Comparison of ENCODE assay signal across 9 mouse cellular contexts in the genomic region with DNA sequence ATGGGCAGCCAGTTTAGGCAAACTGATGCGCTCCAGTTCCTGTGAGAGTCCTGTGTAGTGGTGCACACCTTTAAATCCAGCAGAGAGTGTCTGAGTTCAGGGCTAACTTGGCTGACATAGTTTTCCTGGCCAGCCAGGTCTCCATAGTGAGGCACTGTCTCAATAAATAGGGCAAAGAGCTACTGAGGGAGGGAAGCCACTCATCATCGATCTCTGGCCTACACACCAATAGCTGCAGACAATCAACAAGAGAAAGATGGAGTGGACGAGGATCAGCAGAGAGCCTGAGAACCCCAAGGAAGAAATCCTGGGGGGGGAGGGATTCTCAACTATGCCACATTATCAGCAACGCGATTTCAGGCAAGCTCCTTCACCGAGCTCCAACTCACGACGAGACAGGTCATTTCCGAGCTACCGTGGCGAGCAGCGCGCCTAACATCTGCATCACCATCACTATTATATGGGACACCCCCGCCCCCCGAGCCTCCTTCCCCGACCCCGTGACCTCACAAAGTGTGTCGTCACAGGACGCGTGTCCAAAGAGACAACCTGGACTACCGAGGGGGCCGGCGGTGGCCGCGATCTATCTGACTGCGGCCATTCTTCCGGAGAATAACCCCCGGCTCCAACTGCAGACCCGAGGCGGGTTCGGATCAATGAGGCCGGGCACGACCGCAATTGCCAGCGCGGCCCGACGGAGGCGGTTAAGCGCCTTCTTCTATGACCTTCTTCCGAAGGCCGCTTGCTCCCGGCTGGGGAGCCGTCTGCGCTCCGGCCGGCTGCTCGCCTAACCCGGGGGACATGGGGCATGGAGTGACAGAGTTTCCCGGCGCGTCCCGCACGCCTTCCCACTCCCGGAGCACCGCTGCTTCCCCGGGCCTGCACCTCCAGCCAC. TPM values are rescaled to one million over a fixed set of nuclear protein-coding genes. Genes with fewer than 3 reads are reported as not detected.
A peak's percentile ranks its signal among the peaks of the same experiment; 100 is the strongest.
DNase-seq lines count a peak whose midpoint lies in the region; ATAC-seq and TF ChIP-seq lines count a peak whose summit lies in the region.
"Had no signal": no experiment of that assay in that cellular context is flagged by ENCODE, and none has a peak within 500 bp of the region (broad histone marks: within the 10 kb centered on the region; RNA-seq: fewer than 3 reads in every experiment).

No protein-coding gene starts in this region.

- intact Hi-C loops in gastrocnemius, postnatal 14 days (cut with DNase I; ENCODE audit: low total_unique reads): no loop called here
- intact Hi-C loops in gastrocnemius, postnatal 36 days (cut with DNase I): loop anchor here (5.0 kb wide), 1 partner anchor 117 kb away; no protein-coding TSS in a partner anchor

- H3K4me1 ChIP-seq in G1E (ENCODE audit: insufficient read depth, low read depth, low read length): peaks cover 58% of the 10 kb centered on the region
- H3K4me1 ChIP-seq in embryonic facial prominence, embryonic 10.5 days: peaks cover 28% of the 10 kb centered on the region
- peaks cover 16% of the 10 kb centered on the region for H3K4me1 ChIP-seq in heart, embryonic 16.5 days (ENCODE audit: control insufficient read depth, insufficient read depth, low read length)
- H3K4me1 ChIP-seq in stomach, embryonic 14.5 days (ENCODE audit: control insufficient read depth, insufficient read depth, low read length): peaks cover 4% of the 10 kb centered on the region; the same call in 1 of the 2 replicates

- DNase-seq in gastrocnemius, postnatal 14 days: peak; percentile 35
- no peak for DNase-seq in gastrocnemius, postnatal 36 days
- DNase-seq in G1E (ENCODE audit: low spot score): peak; percentile 43
- DNase-seq in embryonic facial prominence, embryonic 10.5 days (ENCODE audit: low spot score): peak; percentile 65
- peak; percentile 19 for DNase-seq in layer of hippocampus, adult 9-11 months
- DNase-seq in lung, postnatal 4 days: peak; percentile 53 to 54

- H3K27ac ChIP-seq in embryonic facial prominence, embryonic 10.5 days (replicated peaks): peak overlapping the region; percentile 90
- H3K27ac ChIP-seq in heart, embryonic 16.5 days (ENCODE audit: low read length): peak overlapping the region; percentile 98
- peak overlapping the region; percentile 89; the same call in 1 of the 2 replicates for H3K27ac ChIP-seq in stomach, embryonic 14.5 days (ENCODE audit: low read length)

- peak overlapping the region; percentile 99 for H3K4me3 ChIP-seq in G1E (ENCODE audit: low read depth, low read length)
- peak overlapping the region; percentile 76 for H3K4me3 ChIP-seq in embryonic facial prominence, embryonic 10.5 days
- peak overlapping the region; percentile 96 for H3K4me3 ChIP-seq in heart, embryonic 16.5 days (ENCODE audit: low read length)
- peak overlapping the region; percentile 61 for H3K4me3 ChIP-seq in stomach, embryonic 14.5 days (ENCODE audit: low read depth, low read length)

- whole genome bisulfite sequencing in embryonic facial prominence, embryonic 10.5 days: 3% methylated on average over 57 of the region's 57 CpGs
- 2% methylated on average over 57 of the region's 57 CpGs for WGBS in heart, embryonic 16.5 days
- WGBS in stomach, embryonic 14.5 days: 2% methylated on average over 55 of the region's 57 CpGs

- H3K4me2 ChIP-seq in heart, embryonic 16.5 days (ENCODE audit: low read depth, low read length): peak overlapping the region; percentile 94
- peak overlapping the region; percentile 75 for H3K4me2 ChIP-seq in stomach, embryonic 14.5 days (replicated peaks; ENCODE audit: low read depth, low read length)

- no peaks in the 10 kb centered on the region for H3K27me3 ChIP-seq in G1E (ENCODE audit: insufficient read depth, low read length)
- no peaks in the 10 kb centered on the region for H3K27me3 ChIP-seq in embryonic facial prominence, embryonic 10.5 days (replicated peaks; ENCODE audit: low read depth, poor library complexity, severe bottlenecking)
- H3K27me3 ChIP-seq in heart, embryonic 16.5 days (ENCODE audit: control insufficient read depth, insufficient read depth, low read length): no peaks in the 10 kb centered on the region
- H3K27me3 ChIP-seq in stomach, embryonic 14.5 days (ENCODE audit: control insufficient read depth, insufficient read depth, low read length): no peaks in the 10 kb centered on the region

- peaks cover 7% of the 10 kb centered on the region for H3K9me3 ChIP-seq in G1E (replicated peaks)
- H3K9me3 ChIP-seq in embryonic facial prominence, embryonic 10.5 days: peaks cover 6% of the 10 kb centered on the region; the same call in 1 of the 2 replicates
- no peaks in the 10 kb centered on the region for H3K9me3 ChIP-seq in heart, embryonic 16.5 days (replicated peaks; ENCODE audit: control insufficient read depth, low read length)
- no peaks in the 10 kb centered on the region for H3K9me3 ChIP-seq in stomach, embryonic 14.5 days (ENCODE audit: control insufficient read depth, low read depth, low read length)

- no peak for ATAC-seq in G1E (ENCODE audit: extremely low read depth, insufficient number of reproducible peaks, low FRiP score, poor library complexity, severe bottlenecking)
- peak; percentile 35 for ATAC-seq in heart, embryonic 16.5 days (replicated peaks; ENCODE audit: extremely low read depth, insufficient read depth, low FRiP score)
- peak; percentile 11; the same call in 1 of the 2 replicates for ATAC-seq in stomach, embryonic 14.5 days (ENCODE audit: insufficient number of reproducible peaks, insufficient read depth, low FRiP score, low read depth)

- H3K36me3 ChIP-seq in G1E (replicated peaks): peaks cover 28% of the 10 kb centered on the region
- H3K36me3 ChIP-seq in embryonic facial prominence, embryonic 10.5 days (replicated peaks): peaks cover 13% of the 10 kb centered on the region
- peaks cover 5% of the 10 kb centered on the region; the same call in 1 of the 2 replicates for H3K36me3 ChIP-seq in heart, embryonic 16.5 days (ENCODE audit: control insufficient read depth, insufficient read depth)
- H3K36me3 ChIP-seq in stomach, embryonic 14.5 days (ENCODE audit: control insufficient read depth, insufficient read depth, low read length): no peaks in the 10 kb centered on the region

- peak overlapping the region; percentile 98 for H3K9ac ChIP-seq in heart, embryonic 16.5 days (ENCODE audit: low read length)
- H3K9ac ChIP-seq in stomach, embryonic 14.5 days (replicated peaks; ENCODE audit: low read depth, low read length): peak overlapping the region; percentile 92

- no peak for TF ChIP-seq CTCF in G1E (IDR thresholded peaks at IDR 0.05; ENCODE audit: low read depth, low read length)

RNA-seq across cellular contexts. Expression of gene Minos1, which starts 0.9 kb away (rescaled TPM):
- total RNA-seq in gastrocnemius, postnatal 14 days (2021): 100 to 1,000 TPM; 434 to 465 TPM
- 100 to 1,000 TPM; 353 to 374 TPM for total RNA-seq in gastrocnemius, postnatal 36 days (2021)
- total RNA-seq in G1E (2014; fragmentation: Nextera tagmentation) (342 and 377 TPM in 2 replicates), G1E (2017) (323 and 338 TPM in 2 replicates)
- 11.9 and 12.8 TPM in 2 replicates for polyA plus RNA-seq in G1E (2012)
- polyA plus RNA-seq in embryonic facial prominence, embryonic 10.5 days (2016; fragmentation: Nextera tagmentation; extraction: Ambion mirVana): 431 and 444 TPM in 2 replicates
- 640 and 697 TPM in 2 replicates for polyA plus RNA-seq in heart, embryonic 16.5 days (2015; fragmentation: Nextera tagmentation; extraction: Ambion mirVana)
- 477 and 482 TPM in 2 replicates for polyA plus RNA-seq in stomach, embryonic 14.5 days (2014; fragmentation: Nextera tagmentation; extraction: Ambion mirVana)

RNA-seq across cellular contexts. Expression of gene Nbl1, which starts 37.3 kb away (rescaled TPM):
- 10 to 100 TPM; 32.2 to 39.6 TPM for total RNA-seq in gastrocnemius, postnatal 14 days (2021)
- 10 to 100 TPM; 22.6 to 22.8 TPM for total RNA-seq in gastrocnemius, postnatal 36 days (2021)
- total RNA-seq in G1E (2014; fragmentation: Nextera tagmentation): not detected in 2 replicates
- 0.11 TPM in 1 of 2 replicates, not detected in the other for total RNA-seq in G1E (2017)
- polyA plus RNA-seq in G1E (2012): 0.05 and 0.18 TPM in 2 replicates
- polyA plus RNA-seq in embryonic facial prominence, embryonic 10.5 days (2016; fragmentation: Nextera tagmentation; extraction: Ambion mirVana): 51.7 and 80.8 TPM in 2 replicates
- 25.8 and 28.9 TPM in 2 replicates for polyA plus RNA-seq in heart, embryonic 16.5 days (2015; fragmentation: Nextera tagmentation; extraction: Ambion mirVana)
- polyA plus RNA-seq in stomach, embryonic 14.5 days (2014; fragmentation: Nextera tagmentation; extraction: Ambion mirVana): 42.9 and 49.7 TPM in 2 replicates
- total RNA-seq: neutrophil, adult 5-6 weeks had no signal

RNA-seq across cellular contexts. Expression of gene Htr6, which starts 54.7 kb away (rescaled TPM):
- not detected for total RNA-seq in gastrocnemius, postnatal 14 days (2021)
- total RNA-seq in gastrocnemius, postnatal 36 days (2021): not detected
- total RNA-seq in G1E (2014; fragmentation: Nextera tagmentation) (not detected in 2 replicates), G1E (2017) (0.06 TPM in 1 of 2 replicates, not detected in the other)
- not detected in 2 replicates for polyA plus RNA-seq in G1E (2012)
- polyA plus RNA-seq in embryonic facial prominence, embryonic 10.5 days (2016; fragmentation: Nextera tagmentation; extraction: Ambion mirVana): 0.23 and 0.26 TPM in 2 replicates
- not detected in 2 replicates for polyA plus RNA-seq in heart, embryonic 16.5 days (2015; fragmentation: Nextera tagmentation; extraction: Ambion mirVana)
- polyA plus RNA-seq in stomach, embryonic 14.5 days (2014; fragmentation: Nextera tagmentation; extraction: Ambion mirVana): not detected in 2 replicates
- total RNA-seq: neutrophil, adult 5-6 weeks had no signal

Comparison
In these comparisons a context has a peak if more than half of its experiments do, and no peak if none do; other contexts are left out.
1. DNase-seq: peak in gastrocnemius, postnatal 14 days (single experiment), G1E (single experiment), embryonic facial prominence, embryonic 10.5 days (single experiment), layer of hippocampus, adult 9-11 months (single experiment) and lung, postnatal 4 days (2 of 2); none in gastrocnemius, postnatal 36 days (0 of 2).
2. RNA of gene Minos1, which starts 0.9 kb away (polyA plus RNA-seq): 640 to 697 TPM in heart, embryonic 16.5 days, 477 to 482 TPM in stomach, embryonic 14.5 days and 431 to 444 TPM in embryonic facial prominence, embryonic 10.5 days; 11.9 to 12.8 TPM in G1E; every median in the first group is over 10 times any median in the second.
3. RNA of gene Nbl1, which starts 37.3 kb away (polyA plus RNA-seq): 51.7 to 80.8 TPM in embryonic facial prominence, embryonic 10.5 days, 42.9 to 49.7 TPM in stomach, embryonic 14.5 days and 25.8 to 28.9 TPM in heart, embryonic 16.5 days; 0.05 to 0.18 TPM in G1E; every median in the first group is over 10 times any median in the second.
4. Peak in every context shown above with its lines, with median percentiles within 50 percentile points of each other: H3K4me3 ChIP-seq and H3K27ac ChIP-seq.